Mouse (Mus musculus) cerebral cortex, adult 2 months (tissue): ENCODE measurements around the gene Frmd4a.

Experiments used
- WGBS: fragments of 180-500 bp; shearing (Covaris S2); methylation state at CpG from one replicate; pipeline ENCODE4 v1.1.7; 2018; 5-methylcytosine and 5-hydroxymethylcytosine counted together

Frmd4a gene

GRCm38 (mm10) chr2:4529254-4529729 lies 511.8 kb downstream of the Frmd4a start:
- WGBS = 65% methylated on average over 9 of the region's 9 CpGs

GRCm38 (mm10) chr2:4531533-4532197 lies 514.1 kb downstream of the Frmd4a start:
- 93% methylated on average over 11 of the region's 11 CpGs for WGBS

GRCm38 (mm10) chr2:4532198-4532568 lies 514.7 kb downstream of the Frmd4a start:
- WGBS = 98% methylated on average over 5 of the region's 5 CpGs

GRCm38 (mm10) chr2:4532945-4533344 lies 515.4 kb downstream of the Frmd4a start:
- over 99% methylated on average over 6 of the region's 6 CpGs for WGBS

- 86% methylated on average over 9 of the region's 9 CpGs for WGBS
These were observed 517.8 kb downstream of the Frmd4a start for GRCm38 (mm10) chr2:4535187-4535864.

- 83% methylated on average over 4 of the region's 4 CpGs for WGBS
These were observed 523.8 kb downstream of the Frmd4a start for GRCm38 (mm10) chr2:4541330-4541729.

- WGBS = 75% methylated on average over 11 of the region's 11 CpGs
These were observed 524.5 kb downstream of the Frmd4a start for GRCm38 (mm10) chr2:4541844-4542628.

GRCm38 (mm10) chr2:4542629-4543416 lies 525.3 kb downstream of the Frmd4a start:
- WGBS = 70% methylated on average over 11 of the region's 11 CpGs

GRCm38 (mm10) chr2:4543417-4543775 lies 525.9 kb downstream of the Frmd4a start:
- WGBS = 61% methylated on average over 1 of the region's 1 CpGs

- WGBS = 66% methylated on average over 5 of the region's 5 CpGs
These were observed 526.8 kb downstream of the Frmd4a start for GRCm38 (mm10) chr2:4544360-4544759.

- WGBS = 94% methylated on average over 6 of the region's 6 CpGs
These were observed 527.7 kb downstream of the Frmd4a start for GRCm38 (mm10) chr2:4545261-4545660.

GRCm38 (mm10) chr2:4547003-4547662 lies 529.6 kb downstream of the Frmd4a start:
- WGBS = 81% methylated on average over 5 of the region's 5 CpGs

GRCm38 (mm10) chr2:4549271-4549670 lies 531.8 kb downstream of the Frmd4a start:
- 92% methylated on average over 14 of the region's 14 CpGs for WGBS

GRCm38 (mm10) chr2:4550017-4550763 lies 532.7 kb downstream of the Frmd4a start:
- 90% methylated on average over 10 of the region's 10 CpGs for whole genome bisulfite sequencing

GRCm38 (mm10) chr2:4551438-4551837 lies 533.9 kb downstream of the Frmd4a start:
- 41% methylated on average over 2 of the region's 2 CpGs for WGBS

- whole genome bisulfite sequencing = 66% methylated on average over 2 of the region's 2 CpGs
These were observed 534.3 kb downstream of the Frmd4a start for GRCm38 (mm10) chr2:4551866-4552265.

GRCm38 (mm10) chr2:4552486-4552885 lies 535.0 kb downstream of the Frmd4a start:
- WGBS = 95% methylated on average over 4 of the region's 4 CpGs

GRCm38 (mm10) chr2:4555221-4555631 lies 537.7 kb downstream of the Frmd4a start:
- WGBS = 31% methylated on average over 7 of the region's 7 CpGs

GRCm38 (mm10) chr2:4556188-4556587 lies 538.7 kb downstream of the Frmd4a start:
- 49% methylated on average over 10 of the region's 10 CpGs for WGBS

GRCm38 (mm10) chr2:4557028-4557427 lies 539.5 kb downstream of the Frmd4a start:
- 42% methylated on average over 4 of the region's 4 CpGs for WGBS
